Mouse (Mus musculus): Measurements from ENCODE around the gene St7.
"Not testable (repeated sequence)": the region's sequence is repeated elsewhere in the genome, so short reads cannot be mapped to it uniquely, and the experiment has no call there.

DNA sequence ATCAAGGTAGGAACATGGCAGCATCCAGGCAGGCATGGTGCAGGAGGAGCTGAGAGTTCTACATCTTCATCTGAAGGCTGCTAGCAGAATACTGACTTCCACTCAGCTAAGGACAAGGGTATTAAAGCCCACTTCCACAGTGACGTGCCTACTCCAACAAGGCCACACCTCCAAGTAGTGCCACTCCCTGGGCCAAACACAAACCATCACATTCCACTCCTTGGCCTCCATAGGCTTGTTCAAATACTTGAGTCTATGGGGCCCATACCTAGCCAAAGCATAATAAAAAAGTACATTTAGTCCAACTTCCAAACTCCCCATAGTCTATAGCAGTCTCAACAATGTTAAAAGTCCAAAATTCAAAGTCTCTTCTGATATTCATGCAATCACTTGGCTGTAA is 11.3 kb downstream of the St7 start:
- not testable (repeated sequence) for TF ChIP-seq CTCF (conservative IDR thresholded peaks at IDR 0.05; ENCODE audit: low read length); POU5F1 (IDR thresholded peaks at IDR 0.05; ENCODE audit: borderline replicate concordance, low read length); NANOG (IDR thresholded peaks at IDR 0.05; ENCODE audit: borderline replicate concordance, low read length)

All from E14TG2a.4 (cell line).